Mouse (Mus musculus): Measurements from ENCODE around the gene Cdkn1c.

- TF ChIP-seq POLR2A (IDR thresholded peaks at IDR 0.05; ENCODE audit: low read depth, low read length) (no peak), CTCF (conservative IDR thresholded peaks at IDR 0.05; ENCODE audit: insufficient read depth, insufficient read length, low read depth, low read length) (no peak)
These were observed 1.3 kb downstream of the Cdkn1c start for GRCm38 (mm10) chr7:143459332-143460211.

Measured in kidney, adult 2 months (tissue).